Mouse (Mus musculus): Measurements from ENCODE around the gene Ctso.

Ctso gene

GRCm38 (mm10) chr3:81932141-81933101 is at the start of gene Ctso:
Gene Ctso (plus strand): TSS chr3:81932601.
- DNase-seq (ENCODE audit: inconsistent ontology term) = peak; percentile 79

GRCm38 (mm10) chr3:81883916-81884315 is 48.5 kb upstream of the Ctso start:
- DNase-seq (ENCODE audit: inconsistent ontology term) = peak; percentile 79

DNA sequence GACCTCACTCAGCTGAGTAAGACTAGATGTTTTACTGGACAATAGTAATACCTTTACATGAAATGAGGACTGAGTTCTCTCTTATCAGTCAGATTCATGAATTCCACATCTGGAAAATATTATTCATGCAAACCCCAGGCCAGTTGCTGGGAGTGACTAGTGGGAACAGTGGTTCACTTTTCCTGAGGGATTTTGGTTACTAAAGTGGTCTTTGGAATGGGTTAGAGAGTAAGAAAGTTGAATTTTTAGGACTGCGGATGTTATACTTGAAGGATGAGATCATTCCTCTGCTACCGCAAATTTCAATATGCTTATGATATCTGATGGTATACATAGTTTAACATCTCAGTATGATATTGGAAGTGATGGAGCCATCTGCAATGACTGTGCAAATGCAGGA is 46.8 kb upstream of the Ctso start:
- no peak for DNase-seq (ENCODE audit: inconsistent ontology term)

GRCm38 (mm10) chr3:81889137-81889536 is 43.3 kb upstream of the Ctso start:
- no peak for DNase-seq (ENCODE audit: inconsistent ontology term)

DNA sequence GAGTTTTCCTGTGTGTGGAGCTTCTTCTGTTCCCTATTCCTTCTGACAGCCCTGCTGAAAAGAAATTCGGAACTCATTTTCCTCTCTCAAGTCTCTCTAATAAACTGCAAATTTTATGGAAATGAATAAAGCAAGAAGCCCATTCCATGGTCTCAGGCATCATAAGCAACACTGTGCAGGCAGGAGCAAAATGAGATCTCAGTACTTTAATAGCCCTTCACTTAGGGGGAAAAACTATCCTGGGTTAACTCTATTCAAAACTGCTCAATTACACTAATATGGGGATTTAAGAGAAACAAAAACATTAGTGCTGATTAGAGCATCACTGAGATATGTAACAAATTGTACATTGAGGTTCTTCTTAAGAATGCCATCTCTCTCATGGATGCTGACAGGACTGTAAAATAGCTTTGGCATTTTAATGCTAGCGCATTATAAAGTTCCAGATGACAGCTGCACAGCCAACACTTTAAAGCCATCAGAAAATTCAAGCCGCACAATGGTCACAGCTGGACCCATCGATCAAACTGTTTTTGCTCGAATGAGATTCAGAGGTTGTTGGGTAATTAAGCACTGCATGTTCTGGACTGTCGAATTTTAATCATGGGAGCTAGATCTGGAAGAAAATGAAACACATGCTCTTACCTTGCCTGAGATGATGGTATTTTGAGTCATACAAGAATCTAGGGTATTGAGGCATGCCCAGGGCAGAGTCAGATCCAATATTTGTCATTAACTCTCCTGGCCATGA is 21.9 kb upstream of the Ctso start:
- DNase-seq (ENCODE audit: inconsistent ontology term) = no peak

- DNase-seq (ENCODE audit: inconsistent ontology term) = peak; percentile 86
Measured at GRCm38 (mm10) chr3:81916030-81916686, 16.2 kb upstream of the Ctso start.

GRCm38 (mm10) chr3:81917354-81917935 is 15.0 kb upstream of the Ctso start:
- DNase-seq (ENCODE audit: inconsistent ontology term) = no peak

DNA sequence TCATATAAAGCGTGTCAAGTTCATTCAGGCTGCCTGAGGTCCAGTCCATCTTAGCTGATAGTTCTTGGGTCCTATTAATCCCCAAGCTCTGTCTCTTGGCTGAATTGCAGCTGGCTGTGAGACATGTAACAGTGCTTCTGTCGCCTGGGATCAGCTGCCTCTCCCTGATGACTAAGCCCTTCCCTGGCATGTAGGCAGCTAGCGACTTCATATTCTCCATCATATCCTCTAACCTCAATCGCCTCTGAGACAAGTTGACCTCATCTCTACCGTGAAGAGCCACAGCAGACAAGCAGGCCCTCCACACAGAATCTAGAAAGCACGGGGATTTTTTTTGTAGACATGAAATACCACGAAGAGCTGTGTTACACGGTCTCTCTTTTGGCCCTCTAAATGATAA is 14.2 kb upstream of the Ctso start:
- DNase-seq (ENCODE audit: inconsistent ontology term) = peak; percentile 62

DNA sequence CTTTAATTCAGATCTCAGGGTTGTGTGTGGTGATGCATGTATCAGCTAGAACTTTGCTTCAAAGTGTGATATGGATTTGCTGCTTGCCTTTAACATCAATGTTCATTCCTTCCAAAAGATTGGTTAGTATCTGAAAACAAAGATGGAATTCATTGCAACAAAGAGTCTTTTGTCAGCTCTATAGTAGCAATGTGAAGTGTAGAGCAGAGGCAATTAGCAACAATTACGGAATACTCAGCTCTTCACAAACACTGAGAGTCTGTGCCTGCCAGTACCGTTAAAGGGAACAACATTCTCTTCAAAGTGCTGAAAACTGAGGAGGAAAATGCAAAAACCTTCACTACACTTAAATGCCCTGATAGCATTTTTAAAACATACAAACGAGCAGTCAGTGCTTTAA is 12.7 kb upstream of the Ctso start:
- DNase-seq (ENCODE audit: inconsistent ontology term) = peak; percentile 73

GRCm38 (mm10) chr3:81922910-81923309 is 9.5 kb upstream of the Ctso start:
- DNase-seq (ENCODE audit: inconsistent ontology term) = no peak

DNA sequence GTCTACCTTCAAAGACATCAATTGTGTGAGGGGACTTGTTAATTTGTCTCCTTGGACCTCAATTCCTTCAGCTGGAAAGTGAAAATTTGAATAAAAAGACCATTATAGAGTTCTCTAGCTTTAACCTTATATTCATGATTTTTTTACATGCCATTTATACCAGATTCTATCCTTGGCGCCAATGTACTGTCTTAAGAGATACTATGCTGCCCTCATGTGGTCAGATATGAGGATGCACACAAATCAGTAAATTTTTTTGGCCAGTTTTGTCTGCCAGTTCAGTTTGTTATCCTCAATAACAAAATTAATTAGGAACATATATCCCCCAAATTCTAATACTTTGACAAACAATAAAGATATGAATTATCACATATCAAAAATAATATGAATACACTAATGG is 7.5 kb upstream of the Ctso start:
- DNase-seq (ENCODE audit: inconsistent ontology term) = no peak

- no peak for DNase-seq (ENCODE audit: inconsistent ontology term)
Measured at GRCm38 (mm10) chr3:81925856-81926255, 6.5 kb upstream of the Ctso start.

DNA sequence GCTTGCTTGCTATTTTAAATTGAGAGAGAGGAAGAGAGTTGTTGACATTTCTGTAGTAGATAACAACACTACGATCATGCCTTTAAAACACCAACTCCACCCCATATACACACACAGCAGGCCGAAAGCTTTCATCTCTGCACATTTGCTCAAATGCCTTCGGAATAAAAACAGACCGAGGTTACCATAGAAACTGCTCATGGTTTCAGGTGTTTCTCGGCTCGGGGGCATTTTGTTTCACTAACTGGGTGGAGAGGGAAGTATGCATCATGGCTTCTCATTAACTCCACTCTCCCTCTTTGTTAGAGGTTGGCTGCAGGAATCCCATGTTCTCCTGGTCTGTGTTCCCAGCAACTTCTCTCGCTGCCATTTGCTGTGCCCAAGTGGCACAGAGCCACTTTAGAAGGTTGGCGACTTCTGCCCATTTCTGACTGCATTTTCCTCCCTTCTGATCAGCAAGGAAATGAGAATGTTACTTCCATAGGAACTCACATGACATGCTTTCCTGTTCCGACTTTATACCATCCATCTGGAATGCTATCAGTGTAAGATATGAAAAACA is 5.6 kb upstream of the Ctso start:
- no peak for DNase-seq (ENCODE audit: inconsistent ontology term)

- no peak for DNase-seq (ENCODE audit: inconsistent ontology term)
Measured at GRCm38 (mm10) chr3:81929073-81929472, 3.3 kb upstream of the Ctso start.

DNA sequence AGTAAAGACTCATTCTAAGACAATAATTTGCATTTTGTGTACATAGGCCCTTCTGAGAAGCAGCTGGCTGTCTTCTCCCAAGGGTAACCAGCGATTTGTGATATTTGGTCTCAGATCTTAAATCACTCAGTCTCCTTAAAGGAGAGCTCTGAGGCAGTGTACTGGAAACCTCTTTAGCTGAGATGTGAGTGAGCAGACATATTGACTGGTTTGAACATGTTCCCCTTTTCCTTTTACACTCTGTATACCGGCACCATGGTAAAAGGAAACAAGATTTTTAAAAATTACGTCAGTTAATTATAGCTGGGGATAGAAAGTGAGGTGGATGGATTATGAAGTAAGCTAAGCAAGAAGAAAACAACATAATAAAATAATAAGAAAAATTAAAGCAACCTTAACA is 706 bp upstream of the Ctso start:
- DNase-seq (ENCODE audit: inconsistent ontology term) = no peak

- DNase-seq (ENCODE audit: inconsistent ontology term) = no peak
Measured at GRCm38 (mm10) chr3:81933348-81933747, 947 bp downstream of the Ctso start.

- DNase-seq (ENCODE audit: inconsistent ontology term) = no peak
Measured at GRCm38 (mm10) chr3:81938924-81939323, 6.5 kb downstream of the Ctso start.

DNA sequence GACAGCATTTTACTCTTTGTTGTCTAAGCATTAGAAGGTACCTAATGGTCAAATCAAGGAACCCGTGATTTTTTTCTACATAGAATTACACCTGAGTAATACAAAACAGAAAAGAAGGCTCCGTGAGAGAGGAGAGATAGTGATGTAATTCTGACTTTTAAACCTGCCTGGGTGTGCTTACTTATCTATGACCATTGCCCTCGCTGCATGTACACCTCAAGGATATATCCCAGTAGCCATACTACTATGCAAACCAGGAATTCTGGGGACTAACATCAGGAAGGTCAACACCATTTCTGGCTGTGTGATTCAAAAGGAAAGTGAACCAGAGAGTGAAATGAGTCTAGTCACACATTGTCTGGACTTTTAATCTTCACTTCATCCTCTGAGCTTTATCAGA is 9.9 kb downstream of the Ctso start:
- no peak for DNase-seq (ENCODE audit: inconsistent ontology term)

DNA sequence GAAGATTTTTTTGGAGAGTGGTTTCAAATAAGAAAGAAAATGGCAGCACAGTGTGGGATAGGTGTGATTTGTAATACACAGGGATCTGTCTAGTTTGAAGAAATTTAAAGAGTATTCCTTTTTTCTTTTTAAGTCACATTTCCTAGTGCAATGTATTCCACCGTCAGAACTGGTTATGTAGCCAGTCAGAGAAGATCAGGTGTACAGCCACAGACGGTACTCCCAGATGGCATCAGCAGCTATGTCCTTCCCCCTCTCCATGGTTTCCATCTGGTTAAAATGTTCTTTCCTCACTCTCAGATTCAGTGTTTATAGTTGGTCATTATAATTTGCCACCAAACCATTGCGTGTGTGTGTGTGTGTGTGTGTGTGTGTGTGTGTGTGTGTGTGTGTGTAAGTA is 10.7 kb downstream of the Ctso start:
- DNase-seq (ENCODE audit: inconsistent ontology term) = no peak

DNA sequence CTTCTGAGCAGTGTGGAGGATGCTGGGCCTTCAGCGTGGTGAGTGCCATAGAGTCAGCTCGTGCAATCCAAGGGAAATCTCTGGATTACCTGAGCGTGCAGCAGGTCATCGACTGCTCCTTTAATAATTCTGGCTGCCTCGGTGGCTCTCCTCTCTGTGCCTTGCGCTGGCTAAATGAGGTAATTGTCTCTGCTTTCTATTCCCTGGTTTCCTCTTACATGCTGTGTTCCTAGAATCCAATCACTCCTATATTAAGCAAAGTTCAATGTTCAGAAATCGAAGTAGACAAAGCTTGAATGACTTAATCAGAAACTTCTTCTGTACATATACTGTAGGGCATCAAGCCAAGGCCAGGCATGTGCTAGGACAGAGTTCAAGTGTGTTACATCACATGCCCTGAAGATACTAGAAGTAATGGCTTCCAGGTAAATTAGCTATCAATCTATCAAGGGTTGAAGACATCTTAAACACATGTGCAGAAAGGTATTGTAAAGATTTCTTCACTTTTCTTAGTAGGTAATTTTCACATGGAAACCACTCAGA is 12.5 kb downstream of the Ctso start:
- DNase-seq (ENCODE audit: inconsistent ontology term) = no peak

DNA sequence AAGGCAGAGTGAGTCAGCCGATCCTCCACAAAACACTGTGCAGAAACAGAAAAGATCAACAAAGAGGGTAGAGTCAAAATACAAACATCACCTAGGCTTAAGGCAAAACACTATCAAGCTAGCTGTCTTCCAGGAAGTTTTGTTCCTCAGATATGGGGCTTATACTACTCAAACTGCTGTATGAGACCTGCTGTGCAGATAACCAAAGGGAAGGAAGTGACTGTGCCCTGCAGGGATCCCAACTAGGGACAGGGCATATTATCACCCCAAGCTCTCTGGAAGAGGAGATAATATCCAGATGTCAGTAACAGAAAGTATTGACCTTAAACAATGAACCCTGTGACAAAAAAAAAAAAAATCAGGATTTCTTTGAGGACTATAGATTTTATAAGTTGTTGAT is 16.6 kb downstream of the Ctso start:
- no peak for DNase-seq (ENCODE audit: inconsistent ontology term)

Data from Muller cell, postnatal 12 days (primary cell).